Mouse (Mus musculus) CH12.LX (cell line): Measurements from ENCODE around the gene Wnt2. TPM values are rescaled to one million over a fixed set of nuclear protein-coding genes. Genes with fewer than 3 reads are reported as not detected.

Experiments used
- DNase-seq: peaks from one replicate; pipeline ENCODE4 v3.0.0-alpha.2; 2013; ENCODE audit errors: extremely low read depth
- H3K27ac ChIP-seq: 2 replicates; pipeline ENCODE4 v1.5.1; 2012; ENCODE audit warnings: low read depth, mild to moderate bottlenecking, control low read depth, moderate library complexity; ENCODE audit not compliant: insufficient read depth
- H3K27me3 ChIP-seq: replicated peaks from 2 replicates; pipeline ENCODE3; 2012; ENCODE audit warnings: inconsistent platforms
- H3K36me3 ChIP-seq, 2 experiments: replicated peaks in 1 of 2; 2 replicates each; pipeline versions ENCODE3 to v1.6.1; 2012; ENCODE audit warnings: inconsistent platforms in 1 of 2, low read length in 1 of 2, mild to moderate bottlenecking in 1 of 2, mixed read lengths in 1 of 2, moderate library complexity in 1 of 2; ENCODE audit not compliant: control insufficient read depth in 1 of 2, insufficient read depth in 1 of 2
- H3K4me1 ChIP-seq, 2 experiments: 2 replicates each; pipeline ENCODE4 v1.6.1; 2012; ENCODE audit warnings: inconsistent platforms in 1 of 2, moderate library complexity in 1 of 2; ENCODE audit not compliant: insufficient read depth in 2 of 2, control insufficient read depth in 1 of 2
- H3K4me2 ChIP-seq: 2 replicates; pipeline ENCODE4 v1.6.1; 2012; ENCODE audit warnings: low read depth, mild to moderate bottlenecking, control low read depth; ENCODE audit not compliant: poor library complexity, insufficient read depth, severe bottlenecking
- H3K4me3 ChIP-seq, 3 experiments: fragments of 150-350 bp in 1 of 3; sonication (generic) in 1 of 3; replicated peaks in 1 of 3; 2 replicates each; pipeline versions ENCODE3 to v1.5.1; 2011 to 2012; ENCODE audit warnings: low read depth in 2 of 3, low read length in 2 of 3, mild to moderate bottlenecking in 2 of 3, moderate library complexity in 2 of 3, control low read depth in 1 of 3, improper control_type of control experiment in 1 of 3, inconsistent platforms in 1 of 3, mixed read lengths in 1 of 3; ENCODE audit not compliant: poor library complexity in 1 of 3
- H3K79me2 ChIP-seq: replicated peaks from 2 replicates; pipeline ENCODE4 v1.6.1; 2012; ENCODE audit warnings: mild to moderate bottlenecking, moderate library complexity; ENCODE audit not compliant: control insufficient read depth, poor library complexity, insufficient read depth, severe bottlenecking; ENCODE audit errors: extremely low read depth
- H3K9ac ChIP-seq: 2 replicates; pipeline ENCODE4 v1.6.1; 2012; ENCODE audit warnings: low read depth, mild to moderate bottlenecking, control low read depth, moderate library complexity; ENCODE audit not compliant: insufficient read depth
- H3K9me3 ChIP-seq: replicated peaks from 2 replicates; pipeline ENCODE3; 2012; ENCODE audit warnings: low read length, inconsistent platforms, mixed read lengths
- BHLHE40 ChIP-seq: IDR thresholded peaks from 2 replicates; pipeline ENCODE4 v1.6.1; 2011; ENCODE audit warnings: mild to moderate bottlenecking, low read depth, low read length, improper control_type of control experiment
- CHD1 ChIP-seq: IDR thresholded peaks from 2 replicates; pipeline ENCODE4 v1.6.1; 2012; ENCODE audit warnings: low read depth, low read length, improper control_type of control experiment, inconsistent platforms
- ELF1 ChIP-seq: IDR thresholded peaks from 2 replicates; pipeline ENCODE4 v1.6.1; 2014; ENCODE audit warnings: low read depth, mild to moderate bottlenecking, inconsistent platforms, low read length, improper control_type of control experiment
- EP300 ChIP-seq: IDR thresholded peaks from 2 replicates; pipeline ENCODE4 v1.6.1; 2011; ENCODE audit warnings: low read length, improper control_type of control experiment
- IRF4 ChIP-seq: IDR thresholded peaks from 2 replicates; pipeline ENCODE4 v1.6.1; 2014; ENCODE audit warnings: low read depth, mild to moderate bottlenecking, inconsistent platforms, low read length, improper control_type of control experiment
- JUN ChIP-seq: IDR thresholded peaks from 2 replicates; pipeline ENCODE4 v1.6.1; 2011; ENCODE audit warnings: low read depth, mild to moderate bottlenecking, low read length, improper control_type of control experiment, moderate library complexity; ENCODE audit not compliant: insufficient read depth
- MAFK ChIP-seq: IDR thresholded peaks from 2 replicates; pipeline ENCODE4 v1.6.1; 2011; ENCODE audit warnings: low read length, improper control_type of control experiment; ENCODE audit not compliant: insufficient replicate concordance
- MAX ChIP-seq: IDR thresholded peaks from 2 replicates; pipeline ENCODE4 v1.6.1; 2011; ENCODE audit warnings: low read length, improper control_type of control experiment
- MAZ ChIP-seq: IDR thresholded peaks from 2 replicates; pipeline ENCODE4 v1.6.1; 2012; ENCODE audit warnings: low read depth, mild to moderate bottlenecking, inconsistent platforms, low read length, improper control_type of control experiment, moderate library complexity
- MEF2A ChIP-seq: IDR thresholded peaks from 2 replicates; pipeline ENCODE4 v1.6.1; 2014; ENCODE audit warnings: low read depth, mild to moderate bottlenecking, inconsistent platforms, low read length, improper control_type of control experiment, borderline replicate concordance
- MXI1 ChIP-seq: IDR thresholded peaks from 2 replicates; pipeline ENCODE4 v1.6.1; 2011; ENCODE audit warnings: mild to moderate bottlenecking, low read depth, low read length, improper control_type of control experiment
- MYC ChIP-seq: IDR thresholded peaks from 2 replicates; pipeline ENCODE4 v1.6.1; 2011; ENCODE audit warnings: low read depth, mild to moderate bottlenecking, improper control_type of control experiment, low read length
- NRF1 ChIP-seq: IDR thresholded peaks from 2 replicates; pipeline ENCODE4 v1.6.1; 2014; ENCODE audit warnings: low read depth, mild to moderate bottlenecking, inconsistent platforms, low read length, improper control_type of control experiment, moderate library complexity
- PAX5 ChIP-seq: IDR thresholded peaks from 2 replicates; pipeline ENCODE4 v1.6.1; 2012; ENCODE audit warnings: low read length, inconsistent platforms, mixed read lengths
- POLR2A ChIP-seq: IDR thresholded peaks from 2 replicates; pipeline ENCODE4 v1.6.1; 2011; ENCODE audit warnings: low read depth, mild to moderate bottlenecking, improper control_type of control experiment, low read length
- RCOR1 ChIP-seq: conservative IDR thresholded peaks from 2 replicates; pipeline ENCODE4 v1.6.1; 2012; ENCODE audit warnings: low read depth, mild to moderate bottlenecking, inconsistent platforms, low read length, improper control_type of control experiment
- SMC3 ChIP-seq: IDR thresholded peaks from 2 replicates; pipeline ENCODE4 v1.6.1; 2011; ENCODE audit warnings: low read depth, low read length, improper control_type of control experiment
- TCF12 ChIP-seq: IDR thresholded peaks from 2 replicates; pipeline ENCODE4 v1.6.1; 2014; ENCODE audit warnings: low read depth, mild to moderate bottlenecking, inconsistent platforms, low read length, improper control_type of control experiment
- UBTF ChIP-seq: IDR thresholded peaks from 2 replicates; pipeline ENCODE4 v1.6.1; 2012; ENCODE audit warnings: low read depth, mild to moderate bottlenecking, inconsistent platforms, low read length, improper control_type of control experiment, moderate library complexity
- USF1 ChIP-seq: IDR thresholded peaks from 2 replicates; pipeline ENCODE4 v1.6.1; 2014; ENCODE audit warnings: low read depth, mild to moderate bottlenecking, inconsistent platforms, low read length, improper control_type of control experiment
- USF2 ChIP-seq: conservative IDR thresholded peaks from 2 replicates; pipeline ENCODE4 v1.6.1; 2011; ENCODE audit warnings: low read depth, low read length, improper control_type of control experiment
- ZC3H11A ChIP-seq: IDR thresholded peaks from 2 replicates; pipeline ENCODE4 v1.6.1; 2012; ENCODE audit warnings: low read depth, mild to moderate bottlenecking, inconsistent platforms, low read length, improper control_type of control experiment
- ZKSCAN1 ChIP-seq: IDR thresholded peaks from 2 replicates; pipeline ENCODE4 v1.6.1; 2012; ENCODE audit warnings: low read depth, inconsistent platforms, low read length, improper control_type of control experiment, borderline replicate concordance
- ZMIZ1 ChIP-seq: IDR thresholded peaks from 2 replicates; pipeline ENCODE4 v1.6.1; 2012; ENCODE audit warnings: low read depth, mild to moderate bottlenecking, inconsistent platforms, low read length, improper control_type of control experiment
- dilution Hi-C: fragments of 300-500 bp; cut with MboI; formaldehyde crosslinking; loops from 2 replicates; pipeline ENCODE4 v1.14.3; 2020; ENCODE audit warnings: low sequenced_read_pairs; ENCODE audit not compliant: extremely low pct_unique_long_range_greater_than_20kb, extremely low pct_ligation_motif_present
- in situ Hi-C: fragments of 300-500 bp; cut with MboI; formaldehyde crosslinking; loops from 3 replicates; pipeline ENCODE4 v1.14.3; 2019; ENCODE audit warnings: low sequenced_read_pairs, low pct_ligation_motif_present, low pct_unique_long_range_greater_than_20kb, mixed read lengths
- polyA plus RNA-seq: library from polyadenylated mRNA; unstranded; fragments of >175 nt; gene quantifications from 2 replicates; pipeline ENCODE4 v1.2.1, GENCODE M21; 2012; ENCODE audit warnings: low read depth; ENCODE audit not compliant: insufficient read length
- total RNA-seq, 2 experiments: library from RNA; depleted of rRNA; stranded (reverse); fragments of 300-350 nt in 1 of 2; fragments of >200 nt in 1 of 2; gene quantifications; 2 replicates each; pipeline ENCODE4 v1.2.3; 2012 to 2014

Wnt2 gene
- total and polyA plus RNA-seq, 3 experiments, result not detected

GRCm38 (mm10) chr6:17990173-17991028 is 40.0 kb downstream of the Wnt2 start:
- TF ChIP-seq USF2 (no peak), ZC3H11A (no peak), ZMIZ1 (no peak), MAZ (no peak), CHD1 (no peak), POLR2A (no peak), JUN (no peak), MAX (no peak), MEF2A (no peak), IRF4 (no peak), PAX5 (no peak), EP300 (no peak)
- Histone ChIP-seq H3K4me1 (no peaks in the 10 kb centered on the region), H3K4me2 (no peak overlapping the region), H3K36me3 (no peaks in the 10 kb centered on the region), H3K4me3 (no peak overlapping the region), H3K79me2 (no peaks in the 10 kb centered on the region), H3K9me3 (no peaks in the 10 kb centered on the region), H3K9ac (no peak overlapping the region), H3K27ac (no peak overlapping the region), H3K27me3 (no peaks in the 10 kb centered on the region)
- dilution Hi-C loops (no loop called here), in situ Hi-C loops (no loop called here)
- DNase-seq, result no peak

DNA sequence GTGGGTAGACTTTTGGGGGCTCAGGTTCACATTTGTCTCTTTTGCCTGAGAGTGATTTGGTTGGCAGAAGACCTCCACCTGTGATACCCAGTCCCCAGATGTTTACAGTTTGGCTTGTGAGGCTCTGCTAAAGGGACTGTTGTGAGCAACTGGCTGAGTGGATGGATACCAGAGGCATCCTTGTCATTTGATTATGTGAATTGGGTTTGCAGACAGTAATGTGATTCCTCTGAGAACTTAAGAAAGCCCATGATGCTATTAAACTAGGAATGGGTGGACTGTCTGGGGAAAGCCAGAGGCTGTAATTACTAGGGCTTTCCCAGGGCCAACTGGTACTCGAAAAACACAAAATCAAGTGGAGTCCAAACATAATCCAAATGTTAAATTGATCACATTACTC is 51.0 kb downstream of the Wnt2 start:
- Histone ChIP-seq H3K36me3 (no peaks in the 10 kb centered on the region), H3K27ac (no peak overlapping the region), H3K9ac (no peak overlapping the region), H3K4me3 (no peak overlapping the region), H3K9me3 (no peaks in the 10 kb centered on the region), H3K4me1 (no peaks in the 10 kb centered on the region), H3K27me3 (no peaks in the 10 kb centered on the region), H3K4me2 (no peak overlapping the region), H3K79me2 (no peaks in the 10 kb centered on the region)
- TF ChIP-seq MYC (no peak), BHLHE40 (no peak), IRF4 (no peak), ELF1 (no peak), MAX (no peak), USF1 (no peak), MXI1 (no peak), ZKSCAN1 (no peak), RCOR1 (no peak), SMC3 (no peak), UBTF (no peak), ZC3H11A (no peak), MAFK (no peak), NRF1 (no peak), TCF12 (no peak)
- dilution Hi-C loops, result no loop called here
- in situ Hi-C loops, result no loop called here
- DNase-seq, result no peak
